Mouse (Mus musculus) kidney, postnatal 10 days (tissue): ENCODE measurements at regions not wholly inside any gene's neighbourhood (a gene's known extent, or its start where the extent isn't known, plus 50 kb on each side); places are given as distances from the start of the nearest gene placed in this dataset.

Source experiments
- DNase-seq: peaks from one replicate; pipeline ENCODE4 v3.0.0; 2021; ENCODE audit warnings: mixed read lengths

- DNase-seq, result no peak
These were observed 65.3 kb upstream of the Lnx1 start for GRCm38 (mm10) chr5:74767993-74768392.

GRCm38 (mm10) chr5:74766211-74766610 lies 63.5 kb upstream of the Lnx1 start:
- peak; percentile 23 for DNase-seq

- no peak for DNase-seq
These were observed 62.5 kb upstream of the Lnx1 start for GRCm38 (mm10) chr5:74765061-74765767.

- DNase-seq, result no peak
These were observed 54.8 kb upstream of the Lnx1 start for GRCm38 (mm10) chr5:74757557-74757956.

- DNase-seq, result no peak
These were observed 50.2 kb upstream of the Lnx1 start for GRCm38 (mm10) chr5:74752961-74753360.
